Mouse (Mus musculus): ENCODE results near the gene Tmem189. TPM values are rescaled to one million over a fixed set of nuclear protein-coding genes. Genes with fewer than 3 reads are reported as not detected.
A peak's percentile ranks its signal among the peaks of the same experiment; 100 is the strongest.

Gene Tmem189
- polyA plus RNA-seq, 1 experiment from 2014 or later = 44.5 TPM

- 59% methylated on average over 11 of the region's 11 CpGs for WGBS
- no peak for ATAC-seq (replicated peaks; ENCODE audit: extremely low read depth, insufficient read depth, low FRiP score)
- Histone ChIP-seq H3K9ac (ENCODE audit: low read length) (peak overlapping the region; percentile 91), H3K27ac (ENCODE audit: low read length) (peak overlapping the region; percentile 56), H3K36me3 (ENCODE audit: control insufficient read depth, insufficient read depth) (no peaks in the 10 kb centered on the region), H3K4me1 (ENCODE audit: control insufficient read depth, insufficient read depth, low read length) (peaks cover 62% of the 10 kb centered on the region), H3K4me3 (ENCODE audit: low read length) (peak overlapping the region; percentile 66; the same call in 1 of the 2 replicates), H3K27me3 (ENCODE audit: control insufficient read depth, insufficient read depth, low read length) (no peaks in the 10 kb centered on the region), H3K9me3 (replicated peaks; ENCODE audit: control insufficient read depth, low read length) (no peaks in the 10 kb centered on the region), H3K4me2 (ENCODE audit: low read depth, low read length) (peak overlapping the region; percentile 80)
These were observed 59.9 kb downstream of the Tmem189 start for GRCm38 (mm10) chr2:167629665-167630209.

- Histone ChIP-seq H3K4me2 (ENCODE audit: low read depth, low read length) (peak overlapping the region; percentile 80; the same call in 1 of the 2 replicates), H3K27me3 (ENCODE audit: control insufficient read depth, insufficient read depth, low read length) (no peaks in the 10 kb centered on the region), H3K4me1 (ENCODE audit: control insufficient read depth, insufficient read depth, low read length) (peaks cover 58% of the 10 kb centered on the region), H3K27ac (ENCODE audit: low read length) (peak overlapping the region; percentile 56), H3K9ac (ENCODE audit: low read length) (no peak overlapping the region), H3K9me3 (replicated peaks; ENCODE audit: control insufficient read depth, low read length) (no peaks in the 10 kb centered on the region), H3K4me3 (ENCODE audit: low read length) (no peak overlapping the region), H3K36me3 (ENCODE audit: control insufficient read depth, insufficient read depth) (no peaks in the 10 kb centered on the region)
- no peak for ATAC-seq (replicated peaks; ENCODE audit: extremely low read depth, insufficient read depth, low FRiP score)
- 15% methylated on average over 4 of the region's 4 CpGs for WGBS
These were observed 60.8 kb downstream of the Tmem189 start for GRCm38 (mm10) chr2:167628872-167629271.

DNA sequence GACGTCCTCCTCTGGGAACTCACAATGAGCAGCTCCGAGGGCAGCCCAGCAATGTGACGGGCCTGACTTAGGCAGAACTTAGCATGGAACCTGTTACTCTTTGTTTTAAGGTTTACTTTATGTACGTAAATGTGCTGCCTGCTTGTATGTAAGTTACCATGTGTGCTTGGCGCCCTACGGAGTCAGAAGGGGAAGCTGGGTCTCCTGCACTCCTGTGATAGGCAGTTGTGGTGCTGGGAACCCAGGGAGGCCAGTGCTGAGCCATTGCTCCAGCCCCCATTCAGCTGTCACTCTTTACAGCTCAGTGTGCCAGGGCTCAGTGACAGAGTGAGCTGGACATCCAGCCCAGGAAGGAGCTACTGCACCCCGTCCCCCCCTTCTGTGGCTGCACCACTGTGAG lies 62.6 kb downstream of the Tmem189 start:
- no peaks in the 10 kb centered on the region for H3K27me3 ChIP-seq (ENCODE audit: control insufficient read depth, insufficient read depth, low read length)
- H3K9me3 ChIP-seq (replicated peaks; ENCODE audit: control insufficient read depth, low read length) = no peaks in the 10 kb centered on the region
- 84% methylated on average over 7 of the region's 7 CpGs for WGBS
- no peaks in the 10 kb centered on the region for H3K36me3 ChIP-seq (ENCODE audit: control insufficient read depth, insufficient read depth)
- H3K4me3 ChIP-seq (ENCODE audit: low read length) = no peak overlapping the region
- H3K9ac ChIP-seq (ENCODE audit: low read length) = no peak overlapping the region
- H3K4me2 ChIP-seq (ENCODE audit: low read depth, low read length) = no peak overlapping the region
- peaks cover 53% of the 10 kb centered on the region for H3K4me1 ChIP-seq (ENCODE audit: control insufficient read depth, insufficient read depth, low read length)
- no peak overlapping the region for H3K27ac ChIP-seq (ENCODE audit: low read length)
- no peak for ATAC-seq (replicated peaks; ENCODE audit: extremely low read depth, insufficient read depth, low FRiP score)

GRCm38 (mm10) chr2:167625670-167626069 lies 64.0 kb downstream of the Tmem189 start:
- Histone ChIP-seq H3K4me3 (ENCODE audit: low read length) (no peak overlapping the region), H3K36me3 (ENCODE audit: control insufficient read depth, insufficient read depth) (no peaks in the 10 kb centered on the region), H3K27me3 (ENCODE audit: control insufficient read depth, insufficient read depth, low read length) (no peaks in the 10 kb centered on the region), H3K27ac (ENCODE audit: low read length) (peak overlapping the region; percentile 44), H3K9me3 (replicated peaks; ENCODE audit: control insufficient read depth, low read length) (no peaks in the 10 kb centered on the region), H3K9ac (ENCODE audit: low read length) (no peak overlapping the region), H3K4me1 (ENCODE audit: control insufficient read depth, insufficient read depth, low read length) (peaks cover 58% of the 10 kb centered on the region), H3K4me2 (ENCODE audit: low read depth, low read length) (no peak overlapping the region)
- ATAC-seq (replicated peaks; ENCODE audit: extremely low read depth, insufficient read depth, low FRiP score) = no peak
- WGBS = 49% methylated on average over 2 of the region's 2 CpGs

DNA sequence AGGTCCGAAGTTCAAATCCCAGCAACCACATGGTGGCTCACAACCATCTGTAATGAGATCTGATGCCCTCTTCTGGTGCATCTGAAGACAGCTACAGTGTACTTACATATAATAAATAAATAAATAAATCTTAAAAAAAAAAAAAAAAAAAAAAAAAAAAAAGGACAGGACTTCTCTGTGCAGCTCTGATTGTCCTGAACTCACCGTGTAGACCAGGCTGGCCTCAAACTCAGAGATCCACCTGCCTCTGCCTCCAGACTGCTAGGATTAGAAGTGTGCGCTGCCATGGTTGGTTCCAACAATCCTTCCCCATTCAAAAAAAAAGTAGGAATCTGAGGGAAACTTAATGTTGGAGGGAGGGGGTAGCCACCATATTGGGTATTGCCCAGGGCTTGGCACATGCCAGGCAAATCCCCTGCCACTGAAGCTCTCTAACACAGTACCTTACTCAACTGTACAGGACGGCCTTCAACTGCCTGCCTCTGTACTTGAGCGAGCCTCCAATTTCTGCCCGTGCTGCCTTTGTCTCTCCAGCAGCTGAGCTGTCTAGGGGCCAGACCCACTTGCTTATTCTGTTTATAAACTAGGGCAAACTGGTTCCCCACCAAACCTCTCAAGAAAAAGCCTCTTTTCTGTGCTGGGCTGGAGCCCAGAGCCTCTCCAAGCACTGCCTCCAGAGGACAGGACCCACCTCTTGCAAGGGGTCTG lies 65.1 kb downstream of the Tmem189 start:
- Histone ChIP-seq H3K27ac (ENCODE audit: low read length) (no peak overlapping the region), H3K4me2 (ENCODE audit: low read depth, low read length) (no peak overlapping the region), H3K36me3 (ENCODE audit: control insufficient read depth, insufficient read depth) (no peaks in the 10 kb centered on the region), H3K4me3 (ENCODE audit: low read length) (no peak overlapping the region), H3K4me1 (ENCODE audit: control insufficient read depth, insufficient read depth, low read length) (peaks cover 47% of the 10 kb centered on the region), H3K27me3 (ENCODE audit: control insufficient read depth, insufficient read depth, low read length) (no peaks in the 10 kb centered on the region), H3K9ac (ENCODE audit: low read length) (no peak overlapping the region), H3K9me3 (replicated peaks; ENCODE audit: control insufficient read depth, low read length) (no peaks in the 10 kb centered on the region)
- 89% methylated on average over 5 of the region's 6 CpGs for WGBS
- ATAC-seq (replicated peaks; ENCODE audit: extremely low read depth, insufficient read depth, low FRiP score) = no peak

GRCm38 (mm10) chr2:167622965-167623364 lies 66.7 kb downstream of the Tmem189 start:
- H3K27ac ChIP-seq (ENCODE audit: low read length) = no peak overlapping the region
- no peak for ATAC-seq (replicated peaks; ENCODE audit: extremely low read depth, insufficient read depth, low FRiP score)
- no peaks in the 10 kb centered on the region for H3K9me3 ChIP-seq (replicated peaks; ENCODE audit: control insufficient read depth, low read length)
- H3K9ac ChIP-seq (ENCODE audit: low read length) = no peak overlapping the region
- no peaks in the 10 kb centered on the region for H3K27me3 ChIP-seq (ENCODE audit: control insufficient read depth, insufficient read depth, low read length)
- H3K36me3 ChIP-seq (ENCODE audit: control insufficient read depth, insufficient read depth) = no peaks in the 10 kb centered on the region
- H3K4me1 ChIP-seq (ENCODE audit: control insufficient read depth, insufficient read depth, low read length) = peaks cover 31% of the 10 kb centered on the region
- whole genome bisulfite sequencing = 49% methylated on average over 5 of the region's 5 CpGs
- H3K4me3 ChIP-seq (ENCODE audit: low read length) = no peak overlapping the region
- H3K4me2 ChIP-seq (ENCODE audit: low read depth, low read length) = no peak overlapping the region

DNA sequence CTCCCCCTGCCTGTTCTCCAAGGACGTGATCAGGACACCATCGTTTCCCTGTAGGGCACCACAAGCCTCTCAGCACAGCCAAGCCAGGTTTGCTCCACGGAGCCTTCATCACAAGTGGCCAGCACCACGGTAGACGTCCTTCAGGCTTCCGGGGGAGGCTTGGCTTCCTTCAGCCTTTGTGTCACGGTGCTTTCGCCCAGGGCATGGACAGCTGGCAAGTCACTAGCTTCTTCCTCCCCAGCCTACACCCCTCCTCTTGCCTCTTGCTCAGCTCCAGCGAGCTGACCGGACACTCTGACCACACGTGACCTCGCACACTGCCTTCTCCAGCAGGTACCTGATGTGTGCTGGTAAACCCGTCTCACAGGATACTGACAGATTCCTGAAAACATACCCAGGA lies 67.3 kb downstream of the Tmem189 start:
- H3K27me3 ChIP-seq (ENCODE audit: control insufficient read depth, insufficient read depth, low read length) = no peaks in the 10 kb centered on the region
- H3K9ac ChIP-seq (ENCODE audit: low read length) = no peak overlapping the region
- no peaks in the 10 kb centered on the region for H3K36me3 ChIP-seq (ENCODE audit: control insufficient read depth, insufficient read depth)
- WGBS = 55% methylated on average over 13 of the region's 13 CpGs
- peaks cover 28% of the 10 kb centered on the region for H3K4me1 ChIP-seq (ENCODE audit: control insufficient read depth, insufficient read depth, low read length)
- H3K27ac ChIP-seq (ENCODE audit: low read length) = no peak overlapping the region
- no peaks in the 10 kb centered on the region for H3K9me3 ChIP-seq (replicated peaks; ENCODE audit: control insufficient read depth, low read length)
- ATAC-seq (replicated peaks; ENCODE audit: extremely low read depth, insufficient read depth, low FRiP score) = no peak
- no peak overlapping the region for H3K4me2 ChIP-seq (ENCODE audit: low read depth, low read length)
- no peak overlapping the region for H3K4me3 ChIP-seq (ENCODE audit: low read length)

- no peak overlapping the region for H3K4me3 ChIP-seq (ENCODE audit: low read length)
- H3K9me3 ChIP-seq (replicated peaks; ENCODE audit: control insufficient read depth, low read length) = no peaks in the 10 kb centered on the region
- no peak overlapping the region for H3K9ac ChIP-seq (ENCODE audit: low read length)
- peaks cover 8% of the 10 kb centered on the region for H3K36me3 ChIP-seq (ENCODE audit: control insufficient read depth, insufficient read depth)
- no peak overlapping the region for H3K27ac ChIP-seq (ENCODE audit: low read length)
- H3K4me2 ChIP-seq (ENCODE audit: low read depth, low read length) = no peak overlapping the region
- H3K27me3 ChIP-seq (ENCODE audit: control insufficient read depth, insufficient read depth, low read length) = no peaks in the 10 kb centered on the region
- WGBS = 68% methylated on average over 9 of the region's 9 CpGs
- peaks cover 29% of the 10 kb centered on the region for H3K4me1 ChIP-seq (ENCODE audit: control insufficient read depth, insufficient read depth, low read length)
- peak; percentile 25; the same call in 1 of the 2 replicates for ATAC-seq (replicated peaks; ENCODE audit: extremely low read depth, insufficient read depth, low FRiP score)
These were observed 68.2 kb downstream of the Tmem189 start for GRCm38 (mm10) chr2:167621255-167622087.

GRCm38 (mm10) chr2:167617472-167617871 lies 72.2 kb downstream of the Tmem189 start:
- Histone ChIP-seq H3K4me1 (ENCODE audit: control insufficient read depth, insufficient read depth, low read length) (peaks cover 15% of the 10 kb centered on the region), H3K9ac (ENCODE audit: low read length) (no peak overlapping the region), H3K27ac (ENCODE audit: low read length) (no peak overlapping the region), H3K27me3 (ENCODE audit: control insufficient read depth, insufficient read depth, low read length) (no peaks in the 10 kb centered on the region), H3K4me2 (ENCODE audit: low read depth, low read length) (no peak overlapping the region), H3K9me3 (replicated peaks; ENCODE audit: control insufficient read depth, low read length) (no peaks in the 10 kb centered on the region; the same call in 1 of the 2 replicates), H3K36me3 (ENCODE audit: control insufficient read depth, insufficient read depth) (peaks cover 31% of the 10 kb centered on the region), H3K4me3 (ENCODE audit: low read length) (no peak overlapping the region)
- 48% methylated on average over 4 of the region's 4 CpGs for WGBS
- no peak for ATAC-seq (replicated peaks; ENCODE audit: extremely low read depth, insufficient read depth, low FRiP score)

All from heart, embryonic 16.5 days (tissue).